Mouse (Mus musculus) telencephalon, adult 2 months (tissue): ENCODE measurements at regions not wholly inside any gene's neighbourhood (a gene's known extent, or its start where the extent isn't known, plus 50 kb on each side); places are given as distances from the start of the nearest gene placed in this dataset.
A peak's percentile ranks its signal among the peaks of the same experiment; 100 is the strongest.

Experiments
- DNase-seq: peaks from one replicate; pipeline ENCODE4 v3.0.0-alpha.2; 2011; ENCODE audit warnings: low read depth, low spot score

DNA sequence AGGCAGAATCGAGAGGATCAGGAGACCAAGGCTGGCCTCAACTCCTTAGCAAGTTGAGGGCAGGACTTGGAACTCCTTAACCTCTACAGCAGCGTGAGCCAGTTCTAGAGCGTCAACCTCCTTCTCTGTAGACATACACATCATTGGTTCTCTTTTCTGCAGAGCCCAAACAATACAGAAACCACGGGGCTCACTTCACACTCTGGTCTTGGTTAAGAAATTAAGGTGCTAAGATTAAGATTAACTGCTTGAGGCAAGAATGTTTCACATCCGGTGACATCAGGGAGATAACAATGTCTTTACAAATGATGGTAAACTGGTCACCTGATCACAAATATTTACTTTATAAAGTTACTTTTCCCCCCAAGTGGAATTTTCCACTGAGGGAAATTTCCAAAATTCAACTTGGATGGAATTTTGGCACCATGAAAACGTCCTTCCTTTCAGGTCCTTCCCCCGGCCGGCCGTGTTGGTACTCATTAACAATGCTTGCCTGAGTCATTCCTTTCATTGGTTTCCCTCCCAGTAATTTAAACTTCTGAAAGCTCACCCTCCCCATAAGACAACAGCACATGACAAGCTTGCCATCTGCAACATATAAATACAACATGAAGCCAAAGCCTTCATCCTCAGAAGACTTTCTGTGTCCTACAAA is 77.3 kb upstream of the Kdm7a start:
- no peak for DNase-seq

- no peak for DNase-seq
Observed at GRCm38 (mm10) chr6:39278317-39278716, 71.7 kb upstream of the Kdm7a start.

DNA sequence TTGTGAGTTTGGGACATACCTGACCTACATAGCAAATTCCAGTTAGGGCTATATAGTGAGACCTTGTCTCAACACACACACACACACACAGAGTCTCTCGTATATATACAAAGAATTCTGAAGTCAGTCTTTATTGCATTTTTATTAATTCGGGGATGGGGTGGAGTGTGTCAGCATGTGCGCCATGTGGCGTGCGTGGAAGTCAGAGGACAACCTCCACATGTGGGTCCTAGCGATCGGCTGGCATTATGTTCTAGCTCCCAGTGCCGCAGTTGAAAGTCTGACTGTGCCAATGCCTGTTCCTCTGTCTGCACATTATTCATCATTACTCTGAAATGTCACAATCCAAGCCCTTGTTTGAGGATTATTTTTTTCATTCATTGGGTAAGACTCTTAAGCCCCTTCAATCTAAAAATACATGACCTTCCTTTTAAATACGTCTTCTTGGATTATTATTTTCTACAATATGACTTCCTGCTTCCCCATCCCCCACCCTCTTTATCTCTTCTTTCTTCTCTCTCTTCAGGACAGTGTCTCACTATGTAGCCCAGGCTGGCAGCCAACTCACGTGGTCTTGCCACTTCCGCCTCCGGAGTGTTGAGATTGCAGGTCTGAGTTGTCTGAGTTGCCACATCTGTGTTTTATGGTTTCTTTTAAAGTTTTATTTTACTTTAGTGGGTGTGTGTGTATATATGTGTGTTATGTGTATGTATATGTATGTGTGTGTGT is 68.3 kb upstream of the Kdm7a start:
- no peak for DNase-seq

DNA sequence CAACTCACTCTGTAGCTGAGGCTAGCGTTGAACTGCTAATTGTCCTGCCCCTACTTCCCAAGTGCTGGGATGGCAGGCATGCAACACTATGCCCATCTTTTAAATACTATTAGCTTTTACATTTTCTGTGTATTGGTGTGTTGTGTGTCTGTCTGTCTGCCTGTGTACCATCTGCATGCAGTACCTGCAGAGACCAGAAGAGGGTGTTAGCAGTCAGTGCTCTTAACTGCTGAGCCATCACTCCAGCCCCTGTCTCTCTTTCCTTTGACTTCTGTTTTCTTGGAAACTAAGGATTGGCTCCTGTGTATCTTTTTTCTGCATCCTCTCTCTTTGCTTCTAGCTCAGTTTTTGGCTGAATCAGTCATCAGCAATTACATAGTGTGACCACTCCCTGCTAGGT is 66.8 kb upstream of the Kdm7a start:
- no peak for DNase-seq

GRCm38 (mm10) chr6:39270457-39270856 is 63.9 kb upstream of the Kdm7a start:
- DNase-seq: no peak

DNA sequence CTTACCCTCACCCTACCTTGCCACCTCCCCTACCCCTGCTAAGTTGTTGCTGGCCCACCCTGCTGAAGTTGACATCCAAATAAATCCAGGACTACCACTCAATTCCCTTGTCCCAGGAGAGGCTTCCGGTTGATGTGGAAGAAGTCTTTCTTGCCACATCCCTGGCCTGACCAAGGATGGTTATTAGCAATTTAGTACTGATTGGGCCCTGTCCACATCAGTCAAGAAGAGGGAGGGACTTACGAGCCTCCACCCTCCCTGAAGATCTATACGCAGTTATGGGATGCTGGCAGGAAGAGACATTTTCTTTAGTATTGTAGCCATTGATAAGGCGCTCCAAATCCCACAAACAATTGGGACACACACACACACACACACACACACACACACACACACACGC is 63.1 kb upstream of the Kdm7a start:
- no peak for DNase-seq

DNA sequence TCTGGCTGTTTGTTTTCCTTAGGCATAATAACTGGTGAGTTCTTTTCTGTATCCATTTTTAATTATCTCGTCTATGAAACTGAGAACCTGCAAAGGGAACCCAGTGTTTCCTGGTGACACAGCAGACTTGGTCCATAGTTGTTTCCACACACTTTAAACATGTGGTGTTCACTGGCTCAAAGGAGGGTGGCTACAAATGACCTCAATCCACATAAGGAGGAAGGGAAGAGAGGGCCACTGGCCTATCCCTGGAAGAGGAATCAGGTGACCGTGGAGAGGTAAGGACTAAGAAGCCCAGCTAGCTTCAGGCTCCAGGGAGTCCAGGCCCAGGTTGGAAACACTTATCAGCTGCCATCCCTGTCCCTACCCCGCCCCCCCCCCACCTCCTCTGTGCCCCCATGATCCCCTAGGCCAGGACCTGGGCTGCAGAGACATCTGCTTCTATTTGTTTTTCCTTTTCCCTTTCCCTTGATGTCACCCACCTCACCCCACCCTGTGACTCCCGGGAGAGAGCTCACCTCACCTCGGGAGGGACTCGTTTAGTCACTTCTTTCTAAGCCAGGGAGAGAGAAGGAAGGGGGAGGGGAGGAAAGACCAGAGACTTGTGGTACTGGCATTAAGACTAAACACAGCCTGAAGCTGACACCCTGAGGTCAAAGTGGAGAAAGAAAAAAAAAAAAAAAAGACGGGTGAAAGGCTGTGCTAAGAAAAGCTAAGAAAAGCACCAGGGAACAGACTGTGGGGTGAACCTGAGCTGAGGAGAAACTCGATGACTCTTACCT is 62.2 kb upstream of the Kdm7a start:
- no peak for DNase-seq

GRCm38 (mm10) chr6:39264722-39265121 is 58.1 kb upstream of the Kdm7a start:
- DNase-seq: no peak

GRCm38 (mm10) chr6:39263615-39264014 is 57.0 kb upstream of the Kdm7a start:
- DNase-seq: no peak

DNA sequence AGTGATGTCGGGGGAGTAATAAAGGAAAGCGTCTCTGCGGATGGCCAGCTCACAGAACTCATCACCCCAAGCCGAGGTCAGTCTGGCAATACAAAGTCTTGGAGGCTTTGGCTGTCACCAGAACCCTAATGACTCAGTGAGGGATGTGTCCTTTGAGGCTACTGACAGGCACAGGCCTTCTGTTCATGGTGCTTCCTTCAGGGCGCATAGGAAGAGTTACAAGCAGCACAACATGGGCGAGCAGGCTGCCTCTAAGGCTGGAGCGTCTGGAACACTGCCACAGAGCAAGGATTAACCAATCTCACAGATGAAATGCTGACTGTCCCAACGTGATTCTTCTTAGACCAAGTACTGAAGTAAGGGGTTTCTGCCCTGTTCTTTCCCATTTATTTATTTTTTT is 55.4 kb upstream of the Kdm7a start:
- DNase-seq: no peak

- no peak for DNase-seq
Observed at GRCm38 (mm10) chr6:39260480-39260879, 53.9 kb upstream of the Kdm7a start.

GRCm38 (mm10) chr6:39259129-39259528 is 52.5 kb upstream of the Kdm7a start:
- DNase-seq: no peak

DNA sequence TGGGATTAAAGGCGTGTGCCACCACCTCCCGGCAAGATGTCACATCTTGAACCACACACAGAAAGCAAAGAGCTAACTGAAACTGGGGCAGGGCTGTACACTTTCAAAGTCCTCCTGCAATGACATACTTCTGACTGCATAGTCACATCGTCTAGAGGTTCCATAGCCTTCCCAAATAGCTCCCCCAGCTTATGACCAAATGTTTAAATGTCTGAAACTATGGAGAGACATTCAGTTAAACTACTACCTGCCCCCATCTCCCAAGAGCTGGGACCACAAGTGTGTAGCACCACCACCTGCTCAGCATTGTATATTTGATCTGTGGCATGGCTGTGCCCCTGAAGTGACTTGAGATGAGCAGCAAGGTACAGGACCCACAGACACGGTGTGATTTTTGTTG is 52.1 kb upstream of the Kdm7a start:
- no peak for DNase-seq

DNA sequence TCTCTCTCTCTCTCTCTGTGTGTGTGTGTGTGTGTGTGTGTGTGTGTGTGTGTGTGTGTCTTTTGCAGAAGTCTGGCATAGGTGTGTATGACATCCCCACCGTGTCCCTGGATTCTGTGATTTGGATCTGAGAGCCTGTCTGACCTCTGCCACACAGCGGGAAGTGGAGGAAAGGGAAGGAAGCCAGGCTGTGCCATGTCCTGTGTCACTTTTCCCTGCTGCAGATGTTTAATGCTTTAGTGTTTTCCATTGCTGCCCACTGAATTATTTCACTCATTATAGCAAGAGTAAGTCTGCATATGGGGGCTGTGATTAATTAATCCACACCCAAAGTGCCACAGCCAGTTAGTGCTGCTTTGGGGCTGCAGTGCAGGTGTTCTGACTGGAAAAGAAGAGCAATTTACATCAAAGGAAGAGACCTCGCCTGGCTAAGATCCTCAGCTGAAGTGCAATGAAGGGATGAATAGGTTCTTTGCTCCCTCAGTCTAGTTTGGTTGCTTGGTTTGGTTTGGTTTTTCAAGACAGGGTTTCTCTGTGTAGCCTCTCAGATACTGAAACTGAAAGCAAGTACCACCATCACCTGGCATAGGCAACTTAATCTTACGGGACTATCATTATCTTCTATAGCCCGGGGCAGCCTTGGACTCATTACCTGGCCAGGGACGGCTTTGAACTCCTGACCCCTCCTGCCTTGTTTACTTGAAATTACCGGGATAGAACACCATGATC is 51.2 kb upstream of the Kdm7a start:
- DNase-seq: no peak

DNA sequence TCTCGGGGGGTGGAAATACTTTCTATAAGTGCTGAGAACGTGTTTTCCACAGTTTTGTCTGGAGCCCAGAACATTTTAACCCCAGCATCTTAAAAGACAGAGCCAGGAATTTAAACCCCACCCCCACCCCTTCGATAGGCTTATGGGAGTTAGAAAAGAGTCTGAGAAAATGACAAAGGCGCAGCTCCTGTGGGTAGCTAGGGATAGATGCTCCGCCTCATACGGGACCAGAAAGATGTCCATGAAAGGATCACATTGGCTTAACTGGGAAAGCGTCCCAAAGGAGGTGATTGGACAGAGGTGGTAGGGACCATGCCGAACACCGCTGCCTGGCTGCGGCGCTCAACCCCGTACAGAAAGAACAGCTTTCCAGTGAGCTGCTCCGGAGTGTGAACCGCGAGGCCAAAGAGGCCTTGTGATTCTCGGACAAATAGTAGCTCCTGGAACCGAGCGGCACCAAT is 50.6 kb upstream of the Kdm7a start:
- peak; percentile 27 for DNase-seq

- DNase-seq: peak; percentile 23
Observed at GRCm38 (mm10) chr6:39256304-39257103, 49.9 kb upstream of the Kdm7a start.
